Mouse (Mus musculus) small intestine, adult 2 months (tissue): ENCODE measurements at regions not wholly inside any gene's neighbourhood (a gene's known extent, or its start where the extent isn't known, plus 50 kb on each side); places are given as distances from the start of the nearest gene placed in this dataset.

Experiments
- H3K27ac ChIP-seq: fragments of 200-500 bp; 2 replicates; pipeline ENCODE4 v1.5.1; 2012; ENCODE audit warnings: low read depth, low read length, control low read depth, inconsistent platforms; ENCODE audit not compliant: insufficient read depth
- H3K27me3 ChIP-seq: fragments of 200-500 bp; 2 replicates; pipeline ENCODE4 v1.6.1; 2012; ENCODE audit warnings: mild to moderate bottlenecking, moderate library complexity, low read length, inconsistent platforms; ENCODE audit not compliant: control insufficient read depth, insufficient read depth
- H3K36me3 ChIP-seq: fragments of 200-500 bp; 2 replicates; pipeline ENCODE4 v1.6.1; 2012; ENCODE audit warnings: mild to moderate bottlenecking, low read length, control low read depth, inconsistent platforms; ENCODE audit not compliant: control insufficient read depth, insufficient read depth
- H3K4me1 ChIP-seq: fragments of 200-500 bp; 2 replicates; pipeline ENCODE4 v1.6.1; 2012; ENCODE audit warnings: low read length, inconsistent platforms, mixed read lengths; ENCODE audit not compliant: control insufficient read depth, insufficient read depth, insufficient read length
- H3K4me3 ChIP-seq: fragments of 200-500 bp; 2 replicates; pipeline ENCODE4 v1.5.1; 2012; ENCODE audit warnings: low read depth, mild to moderate bottlenecking, control low read depth, inconsistent platforms, low read length, moderate library complexity
- CTCF ChIP-seq: fragments of 200-500 bp; IDR thresholded peaks from 2 replicates; pipeline ENCODE4 v1.5.1; 2012; ENCODE audit warnings: low read depth, mild to moderate bottlenecking, control low read depth, inconsistent platforms, low read length, moderate library complexity, mixed read lengths; ENCODE audit not compliant: insufficient replicate concordance, insufficient read length; ENCODE audit errors: extremely low read depth
- POLR2A ChIP-seq: fragments of 200-500 bp; IDR thresholded peaks from 2 replicates; pipeline ENCODE4 v1.6.1; 2012; ENCODE audit warnings: low read depth, mild to moderate bottlenecking, control low read depth, inconsistent platforms, low read length, moderate library complexity
- WGBS: fragments of 180-500 bp; shearing (Covaris S2); methylation state at CpG from one replicate; pipeline ENCODE4 v1.1.7; 2018; 5-methylcytosine and 5-hydroxymethylcytosine counted together

DNA sequence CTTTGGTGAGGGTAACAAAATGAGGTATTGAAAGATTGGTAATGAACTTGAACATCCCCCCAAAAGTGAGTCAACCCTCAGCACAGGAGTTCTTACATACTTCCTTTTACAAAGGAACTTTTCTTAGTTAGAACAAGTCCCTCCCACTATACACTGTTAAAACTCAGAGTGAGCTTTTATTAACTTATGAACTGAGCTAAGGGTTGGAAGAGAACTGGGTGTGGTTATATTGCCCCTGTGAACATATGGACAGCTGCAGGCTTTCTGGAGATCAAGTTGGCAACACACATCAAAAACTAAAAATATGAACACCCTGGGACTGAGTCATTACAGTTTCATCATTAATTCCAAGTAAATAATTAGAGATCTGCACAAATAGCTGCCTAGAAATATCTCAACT is 103.1 kb upstream of the Tmc3 start:
- Histone ChIP-seq H3K4me3 (no peak overlapping the region), H3K27me3 (no peaks in the 10 kb centered on the region), H3K36me3 (no peaks in the 10 kb centered on the region), H3K4me1 (0 out of 2 replicates have a peak, but pooled peaks cover 1% of the 10 kb centered on the region), H3K27ac (no peak overlapping the region)
- TF ChIP-seq CTCF = no peak
- no peak for TF ChIP-seq POLR2A

DNA sequence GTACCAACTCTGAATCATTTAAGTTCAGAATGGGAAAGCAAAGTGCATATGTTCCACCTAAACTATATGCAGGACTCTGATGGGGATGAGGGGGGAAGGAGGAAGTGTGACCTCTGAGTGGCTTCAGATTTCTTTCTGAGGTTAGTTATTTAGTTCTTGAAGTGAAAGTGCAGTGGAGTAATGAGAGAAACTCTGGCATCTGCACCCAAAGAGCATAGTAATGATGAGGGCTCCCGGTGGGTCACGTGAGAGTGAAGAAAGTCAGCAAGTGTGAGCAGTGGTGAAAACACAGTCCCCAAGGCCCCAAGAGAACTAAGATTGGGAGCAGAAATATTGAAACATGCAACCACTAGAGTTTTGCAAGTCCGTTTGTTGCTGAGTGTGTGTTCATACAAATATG is 102.5 kb upstream of the Tmc3 start:
- Histone ChIP-seq H3K27me3 (no peaks in the 10 kb centered on the region), H3K36me3 (no peaks in the 10 kb centered on the region), H3K4me1 (0 out of 2 replicates have a peak, but pooled peaks cover 1% of the 10 kb centered on the region), H3K27ac (no peak overlapping the region), H3K4me3 (no peak overlapping the region)
- TF ChIP-seq CTCF (no peak), POLR2A (no peak)
- WGBS = 57% methylated on average over 3 of the region's 3 CpGs

DNA sequence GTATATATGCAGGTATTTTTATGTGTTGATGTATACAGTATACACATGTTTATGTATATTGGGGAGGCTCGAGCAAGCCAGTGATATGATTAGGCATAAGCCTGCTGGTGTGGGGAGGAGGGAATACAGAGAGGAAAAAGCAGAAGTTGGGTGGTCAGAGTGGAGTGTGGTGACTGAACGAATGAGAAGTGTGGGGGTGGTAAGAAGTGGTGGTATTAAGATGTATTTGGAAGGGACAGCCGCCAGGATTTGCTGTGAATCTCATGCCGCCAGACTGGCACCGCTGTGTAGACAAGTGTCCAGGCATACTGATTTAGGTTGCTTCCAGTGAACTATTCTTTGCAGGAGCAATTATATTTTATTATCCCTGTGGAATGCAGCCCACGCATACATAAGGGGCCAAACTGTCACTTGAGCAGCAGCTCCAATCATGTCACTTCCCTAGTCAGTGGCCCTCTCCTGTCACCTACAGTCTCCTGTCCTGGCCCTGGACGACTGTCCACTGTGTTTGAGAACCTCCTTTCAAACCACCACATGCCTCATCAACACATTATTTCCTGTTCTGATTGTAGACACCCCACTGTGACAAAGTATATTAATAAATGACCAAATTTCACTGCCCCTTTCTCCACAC is 101.9 kb upstream of the Tmc3 start:
- TF ChIP-seq CTCF (no peak), POLR2A (no peak)
- H3K27me3 ChIP-seq = no peaks in the 10 kb centered on the region
- no peak overlapping the region for H3K4me3 ChIP-seq
- 41% methylated on average over 7 of the region's 7 CpGs for WGBS
- 0 out of 2 replicates have a peak, but pooled peaks cover 1% of the 10 kb centered on the region for H3K4me1 ChIP-seq
- no peak overlapping the region for H3K27ac ChIP-seq
- no peaks in the 10 kb centered on the region for H3K36me3 ChIP-seq

DNA sequence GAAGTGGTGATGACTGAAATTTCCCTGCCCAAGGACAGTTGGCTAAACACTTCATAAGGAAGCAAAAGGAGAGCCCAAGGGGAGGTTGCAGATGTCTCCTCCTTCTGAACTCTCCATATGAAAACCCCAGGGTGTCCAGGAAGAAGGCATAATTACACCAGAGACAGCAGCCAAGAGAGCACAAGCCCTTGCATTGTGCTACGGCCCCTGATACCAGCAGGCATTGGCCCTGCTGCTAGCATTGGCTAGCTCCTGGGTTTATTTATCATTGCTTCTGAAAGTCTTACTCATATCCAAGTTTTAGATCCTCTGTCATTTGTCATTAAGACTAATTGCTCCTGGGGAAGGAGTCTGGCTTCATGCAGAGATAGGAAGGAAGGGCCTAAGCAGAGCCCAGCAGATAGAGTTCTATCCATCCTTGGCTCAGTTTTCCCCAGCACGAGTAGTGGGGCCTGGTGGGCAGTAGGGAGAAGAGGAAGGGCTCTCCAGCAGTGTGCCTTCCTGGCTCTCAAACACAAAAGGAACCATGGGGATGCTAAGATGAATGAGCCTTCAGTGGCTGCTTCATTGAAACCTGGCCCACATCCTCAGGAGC is 98.5 kb upstream of the Tmc3 start:
- Histone ChIP-seq H3K4me1 (0 out of 2 replicates have a peak, but pooled peaks cover 1% of the 10 kb centered on the region), H3K36me3 (no peaks in the 10 kb centered on the region), H3K4me3 (no peak overlapping the region), H3K27ac (no peak overlapping the region), H3K27me3 (no peaks in the 10 kb centered on the region)
- TF ChIP-seq CTCF (no peak), POLR2A (no peak)
- whole genome bisulfite sequencing = 55% methylated on average over 2 of the region's 2 CpGs

DNA sequence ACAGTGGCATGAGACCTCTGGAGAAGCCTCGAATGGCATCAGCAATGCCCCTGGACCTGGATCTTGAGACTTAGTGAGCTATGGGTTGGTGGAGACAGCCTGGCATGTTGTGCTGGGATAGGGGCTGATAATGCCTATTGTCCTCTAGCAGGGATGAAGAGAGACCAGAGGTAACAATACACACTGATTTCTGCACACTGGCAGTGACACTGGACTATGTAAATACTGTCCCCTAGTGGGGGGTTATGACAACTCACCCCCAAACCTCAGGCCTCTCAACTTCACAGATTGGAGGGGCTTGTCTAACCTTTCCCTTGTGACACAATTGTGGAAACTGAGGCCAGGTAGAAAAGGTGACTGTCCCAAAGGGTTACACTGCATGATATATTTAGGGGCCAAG is 94.9 kb upstream of the Tmc3 start:
- no peaks in the 10 kb centered on the region for H3K36me3 ChIP-seq
- WGBS = 84% methylated on average over 1 of the region's 1 CpGs
- TF ChIP-seq CTCF (no peak), POLR2A (no peak)
- H3K27me3 ChIP-seq = no peaks in the 10 kb centered on the region
- no peaks in the 10 kb centered on the region for H3K4me1 ChIP-seq
- no peak overlapping the region for H3K27ac ChIP-seq
- no peak overlapping the region for H3K4me3 ChIP-seq

DNA sequence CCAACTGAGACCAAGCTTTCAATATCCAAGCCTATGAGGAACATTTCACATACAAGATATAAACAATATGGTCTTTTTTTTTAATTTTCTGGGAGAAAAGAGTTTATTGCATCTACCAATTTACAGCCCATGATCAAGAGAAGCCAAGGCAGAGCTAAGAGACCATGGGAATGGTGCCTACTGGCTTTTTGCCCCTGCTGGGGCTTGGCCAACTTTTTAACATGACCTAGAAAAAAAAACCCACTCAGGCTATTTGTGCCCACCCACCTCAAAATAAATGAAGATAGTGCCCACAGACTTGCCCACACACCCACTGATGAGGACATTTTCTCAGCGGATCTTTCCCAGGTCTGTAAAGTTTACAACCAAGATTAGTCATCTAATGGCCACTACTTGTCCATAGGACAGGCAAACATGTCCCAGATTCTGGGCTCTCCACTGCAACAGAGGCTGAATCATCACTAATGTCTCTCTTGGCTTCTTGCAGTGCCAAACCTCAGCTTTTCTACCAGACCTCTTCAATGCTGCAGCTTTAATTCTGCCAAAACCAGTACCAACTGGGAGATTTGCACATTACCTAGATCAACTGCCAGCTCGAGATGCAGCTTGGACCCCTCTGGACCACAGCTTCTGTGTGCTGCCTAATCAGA is 79.6 kb upstream of the Tmc3 start:
- Histone ChIP-seq H3K4me1 (no peaks in the 10 kb centered on the region), H3K27ac (no peak overlapping the region), H3K27me3 (no peaks in the 10 kb centered on the region), H3K4me3 (no peak overlapping the region), H3K36me3 (no peaks in the 10 kb centered on the region)
- WGBS = 50% methylated on average over 2 of the region's 2 CpGs
- TF ChIP-seq CTCF (no peak), POLR2A (no peak)

DNA sequence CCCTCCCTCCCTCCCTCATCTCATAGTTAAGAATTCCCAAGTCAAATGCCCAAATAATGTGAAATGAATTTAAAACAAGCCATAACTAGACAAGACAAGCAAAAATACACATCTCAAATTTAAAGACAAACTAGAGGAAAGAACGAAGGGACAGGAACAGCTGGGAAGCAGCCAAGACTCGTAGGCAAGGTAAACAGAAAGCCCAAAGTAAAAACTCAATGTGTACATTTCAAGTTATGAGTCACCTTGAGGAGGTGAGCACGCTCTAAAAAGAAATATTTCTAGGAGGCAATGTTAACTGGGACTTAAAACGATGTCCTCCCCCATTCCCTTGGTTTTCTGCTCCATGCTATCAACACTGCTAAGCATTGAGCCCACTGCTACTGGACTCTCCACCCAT is 68.4 kb upstream of the Tmc3 start:
- Histone ChIP-seq H3K36me3 (no peaks in the 10 kb centered on the region), H3K4me3 (no peak overlapping the region), H3K27ac (no peak overlapping the region), H3K27me3 (no peaks in the 10 kb centered on the region), H3K4me1 (no peaks in the 10 kb centered on the region)
- TF ChIP-seq CTCF = no peak
- no peak for TF ChIP-seq POLR2A
- WGBS = 19% methylated on average over 4 of the region's 4 CpGs
